Comparison of ENCODE assay signal across 8 mouse cellular contexts in genomic region chr3:85377946-85378702, GRCm38 (mm10).
DNase-seq lines count a peak whose midpoint lies in the region; ATAC-seq and TF ChIP-seq lines count a peak whose summit lies in the region.

No protein-coding gene starts in this region.

- peak; percentile 22 for DNase-seq in kidney, adult 11 months
- DNase-seq in cerebellum, adult 2 months = peak; percentile 89 to 95
- DNase-seq in gastrocnemius, postnatal 4 days (ENCODE audit: low spot score in 2 of 2) = peak; percentile 33 to 58
- peak; percentile 22 to 54 for DNase-seq in kidney, postnatal 4 days
- DNase-seq in forebrain, embryonic 11.5 days (ENCODE audit: low spot score) = no peak

- H3K4me1 ChIP-seq in kidney, embryonic 15.5 days = peaks cover 19% of the 10 kb centered on the region
- H3K4me1 ChIP-seq in cerebellum, adult 2 months (ENCODE audit: control insufficient read depth, insufficient read depth, low read length) = peaks cover 22% of the 10 kb centered on the region
- H3K4me1 ChIP-seq in liver, embryonic 12.5 days = no peaks in the 10 kb centered on the region
- no peaks in the 10 kb centered on the region for H3K4me1 ChIP-seq in forebrain, embryonic 11.5 days (replicated peaks; ENCODE audit: control insufficient read depth, insufficient read depth, low read length)

- H3K27ac ChIP-seq in kidney, embryonic 15.5 days = no peak overlapping the region
- H3K27ac ChIP-seq in cerebellum, adult 2 months (ENCODE audit: insufficient read depth, low read length) = peak overlapping the region; percentile 39; the same call in 1 of the 2 replicates
- H3K27ac ChIP-seq in liver, embryonic 12.5 days = no peak overlapping the region
- H3K27ac ChIP-seq in forebrain, embryonic 11.5 days (ENCODE audit: low read depth, low read length) = no peak overlapping the region

- WGBS in kidney, embryonic 15.5 days = 49% methylated on average over 13 of the region's 13 CpGs
- WGBS in cerebellum, adult 2 months = 5% methylated on average over 13 of the region's 13 CpGs
- 49% methylated on average over 13 of the region's 13 CpGs for WGBS in liver, embryonic 12.5 days (ENCODE audit: insufficient replicate concordance)
- WGBS in forebrain, embryonic 11.5 days = 62% methylated on average over 13 of the region's 13 CpGs

- TF ChIP-seq POLR2A in cerebellum, adult 2 months (IDR thresholded peaks at IDR 0.05; ENCODE audit: borderline replicate concordance, insufficient read depth, low read length) = no peak

- H3K9me3 ChIP-seq in kidney, embryonic 15.5 days (replicated peaks) = no peaks in the 10 kb centered on the region
- no peaks in the 10 kb centered on the region for H3K9me3 ChIP-seq in liver, embryonic 12.5 days (replicated peaks)
- H3K9me3 ChIP-seq in forebrain, embryonic 11.5 days (ENCODE audit: control insufficient read depth, low read length) = no peaks in the 10 kb centered on the region

- no peak overlapping the region for H3K9ac ChIP-seq in kidney, embryonic 15.5 days
- H3K9ac ChIP-seq in liver, embryonic 12.5 days = no peak overlapping the region
- H3K9ac ChIP-seq in forebrain, embryonic 11.5 days (ENCODE audit: low read length) = no peak overlapping the region

- no peak for TF ChIP-seq CTCF in cerebellum, adult 2 months (IDR thresholded peaks at IDR 0.05; ENCODE audit: borderline replicate concordance, insufficient read depth, low read depth, low read length)

- H3K36me3 ChIP-seq in kidney, embryonic 15.5 days = no peaks in the 10 kb centered on the region
- no peaks in the 10 kb centered on the region for H3K36me3 ChIP-seq in liver, embryonic 12.5 days
- no peaks in the 10 kb centered on the region for H3K36me3 ChIP-seq in forebrain, embryonic 11.5 days (ENCODE audit: control insufficient read depth, insufficient read depth, low read length)

- no peaks in the 10 kb centered on the region for H3K27me3 ChIP-seq in kidney, embryonic 15.5 days
- H3K27me3 ChIP-seq in cerebellum, adult 2 months (ENCODE audit: control insufficient read depth, insufficient read depth, low read length) = no peaks in the 10 kb centered on the region
- H3K27me3 ChIP-seq in liver, embryonic 12.5 days (replicated peaks) = no peaks in the 10 kb centered on the region
- H3K27me3 ChIP-seq in forebrain, embryonic 11.5 days (ENCODE audit: control insufficient read depth, insufficient read depth, low read length) = no peaks in the 10 kb centered on the region

- ATAC-seq in kidney, embryonic 15.5 days (replicated peaks; ENCODE audit: low FRiP score) = no peak
- ATAC-seq in CD4-positive, CD25-positive, alpha-beta regulatory T cell, adult 4 months = no peak
- no peak for ATAC-seq in liver, embryonic 12.5 days
- ATAC-seq in forebrain, embryonic 11.5 days (replicated peaks; ENCODE audit: low FRiP score) = no peak

- no peak overlapping the region for H3K4me2 ChIP-seq in kidney, embryonic 15.5 days
- H3K4me2 ChIP-seq in liver, embryonic 12.5 days = no peak overlapping the region
- H3K4me2 ChIP-seq in forebrain, embryonic 11.5 days (ENCODE audit: low read depth, low read length, severe bottlenecking) = no peak overlapping the region

- H3K4me3 ChIP-seq in kidney, embryonic 15.5 days (replicated peaks) = no peak overlapping the region
- no peak overlapping the region for H3K4me3 ChIP-seq in cerebellum, adult 2 months (replicated peaks; ENCODE audit: insufficient read depth, low read depth, low read length)
- no peak overlapping the region for H3K4me3 ChIP-seq in liver, embryonic 12.5 days
- no peak overlapping the region for H3K4me3 ChIP-seq in forebrain, embryonic 11.5 days (ENCODE audit: low read depth, low read length)
